Mouse (Mus musculus) spleen, postnatal 36 days (tissue): ENCODE measurements around the gene Cnksr3.
A peak's percentile ranks its signal among the peaks of the same experiment; 100 is the strongest.

Experiments used
- DNase-seq, 2 experiments: peaks; one replicate each; pipeline ENCODE4 v3.0.0; 2022; ENCODE audit warnings: low spot score in 2 of 2, mixed read lengths in 1 of 2

Cnksr3 gene

GRCm38 (mm10) chr10:7077971-7078370 is 134.1 kb downstream of the Cnksr3 start:
- no peak for DNase-seq

- no peak for DNase-seq
Measured at GRCm38 (mm10) chr10:7077389-7077808, 134.6 kb downstream of the Cnksr3 start.

GRCm38 (mm10) chr10:7076662-7077211 is 135.3 kb downstream of the Cnksr3 start:
- DNase-seq: no peak

GRCm38 (mm10) chr10:7076201-7076600 is 135.8 kb downstream of the Cnksr3 start:
- peak; percentile 28 to 30 for DNase-seq

- DNase-seq: no peak
Measured at GRCm38 (mm10) chr10:7075661-7076060, 136.4 kb downstream of the Cnksr3 start.

- no peak for DNase-seq
Measured at GRCm38 (mm10) chr10:7074231-7074630, 137.8 kb downstream of the Cnksr3 start.

- no peak for DNase-seq
Measured at GRCm38 (mm10) chr10:7070924-7071323, 141.1 kb downstream of the Cnksr3 start.

GRCm38 (mm10) chr10:7070100-7070835 is 141.8 kb downstream of the Cnksr3 start:
- no peak for DNase-seq

- no peak for DNase-seq
Measured at GRCm38 (mm10) chr10:7069090-7069489, 142.9 kb downstream of the Cnksr3 start.
